10 mouse cellular contexts compared by ENCODE assay signal in the genomic region with DNA sequence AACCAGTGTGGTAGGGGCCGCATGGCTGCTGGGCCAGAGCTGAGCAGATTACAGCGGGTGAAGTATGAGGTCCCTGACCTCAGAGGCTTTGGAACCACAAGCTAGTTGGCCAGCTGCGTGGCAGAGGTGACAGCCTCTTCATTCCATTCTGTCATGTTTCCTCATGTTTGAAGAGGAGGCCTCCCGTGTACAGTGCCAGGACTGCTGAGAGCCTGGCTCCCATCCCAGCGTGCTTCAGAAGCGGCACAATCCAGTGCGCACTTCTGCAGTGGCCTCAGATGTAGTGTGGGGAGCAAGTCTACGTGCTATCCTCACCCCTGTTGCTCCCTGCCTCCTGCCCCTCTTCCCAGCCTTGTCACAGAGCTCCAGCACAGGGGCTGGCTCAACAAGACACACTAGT. TPM values are rescaled to one million over a fixed set of nuclear protein-coding genes. Genes with fewer than 3 reads are reported as not detected.
DNase-seq lines count a peak whose midpoint lies in the region; ATAC-seq and TF ChIP-seq lines count a peak whose summit lies in the region.
"Had no signal": no experiment of that assay in that cellular context is flagged by ENCODE, and none has a peak within 500 bp of the region (broad histone marks: within the 10 kb centered on the region; RNA-seq: fewer than 3 reads in every experiment).

No protein-coding gene starts in this region.

- no peak overlapping the region for H3K4me2 ChIP-seq in heart, embryonic 11.5 days
- H3K4me2 ChIP-seq in midbrain, postnatal 0 days (ENCODE audit: low read depth, low read length, poor library complexity, severe bottlenecking): no peak overlapping the region
- H3K4me2 ChIP-seq in midbrain, embryonic 14.5 days (ENCODE audit: low read length): no peak overlapping the region
- H3K4me2 ChIP-seq in heart, embryonic 14.5 days (ENCODE audit: low read length): peak overlapping the region; percentile 27
- H3K4me2 ChIP-seq: limb, embryonic 15.5 days had no signal

- no peak for ATAC-seq in heart, embryonic 11.5 days (replicated peaks; ENCODE audit: insufficient number of reproducible peaks, low FRiP score, low TSS enrichment)
- no peak for ATAC-seq in midbrain, postnatal 0 days (ENCODE audit: low FRiP score)
- no peak for ATAC-seq in midbrain, embryonic 14.5 days (ENCODE audit: low FRiP score, low TSS enrichment)
- peak; percentile 93 for ATAC-seq in heart, embryonic 14.5 days (ENCODE audit: insufficient number of reproducible peaks, insufficient read depth, low FRiP score, low read depth)
- no peak for ATAC-seq in activated CD4-positive, CD25-positive, alpha-beta regulatory T cell, adult 4 months

- peaks cover 13% of the 10 kb centered on the region for H3K4me1 ChIP-seq in heart, embryonic 11.5 days (ENCODE audit: control insufficient read depth, insufficient read depth, low read length)
- no peaks in the 10 kb centered on the region for H3K4me1 ChIP-seq in midbrain, postnatal 0 days (ENCODE audit: insufficient read depth, low read length)
- 0 out of 2 replicates have a peak, but pooled peaks cover under 1% of the 10 kb centered on the region for H3K4me1 ChIP-seq in midbrain, embryonic 14.5 days (ENCODE audit: control insufficient read depth, insufficient read depth, low read length)
- peaks cover 40 to 54% of the 10 kb centered on the region in 2 experiments for H3K4me1 ChIP-seq in heart, embryonic 14.5 days (ENCODE audit: control insufficient read depth in 2 of 2, insufficient read depth in 2 of 2, low read length in 2 of 2)

- no peaks in the 10 kb centered on the region for H3K9me3 ChIP-seq in heart, embryonic 11.5 days (replicated peaks; ENCODE audit: control insufficient read depth, low read length)
- no peaks in the 10 kb centered on the region for H3K9me3 ChIP-seq in midbrain, postnatal 0 days (ENCODE audit: low read length)
- H3K9me3 ChIP-seq in midbrain, embryonic 14.5 days (ENCODE audit: control insufficient read depth, low read length): no peaks in the 10 kb centered on the region
- H3K9me3 ChIP-seq in heart, embryonic 14.5 days (ENCODE audit: control insufficient read depth, low read length): no peaks in the 10 kb centered on the region
- H3K9me3 ChIP-seq: limb, embryonic 15.5 days had no signal

- TF ChIP-seq CTCF in midbrain, postnatal 0 days (IDR thresholded peaks at IDR 0.05): no peak

- H3K4me3 ChIP-seq in heart, embryonic 11.5 days (ENCODE audit: low read depth, low read length): no peak overlapping the region
- no peak overlapping the region for H3K4me3 ChIP-seq in midbrain, postnatal 0 days (ENCODE audit: low read depth, low read length)
- H3K4me3 ChIP-seq in midbrain, embryonic 14.5 days (replicated peaks; ENCODE audit: low read depth, low read length): no peak overlapping the region
- no peak overlapping the region for H3K4me3 ChIP-seq in heart, embryonic 14.5 days (ENCODE audit: control insufficient read depth in 1 of 2, insufficient read depth in 1 of 2, low read depth in 1 of 2, low read length in 2 of 2)
- H3K4me3 ChIP-seq: limb, embryonic 15.5 days had no signal

- DNase-seq in heart, adult 11 months: peak; percentile 97
- peak; percentile 58 for DNase-seq in midbrain, postnatal 0 days (ENCODE audit: low spot score)
- no peak for DNase-seq in midbrain, embryonic 14.5 days
- DNase-seq in lung, postnatal 14 days: peak; percentile 61
- DNase-seq in retina, postnatal 1 day: no peak

- no peaks in the 10 kb centered on the region for H3K36me3 ChIP-seq in heart, embryonic 11.5 days (ENCODE audit: control insufficient read depth, insufficient read depth, low read length)
- no peaks in the 10 kb centered on the region for H3K36me3 ChIP-seq in midbrain, postnatal 0 days (ENCODE audit: insufficient read depth, low read length)
- H3K36me3 ChIP-seq in midbrain, embryonic 14.5 days (ENCODE audit: control insufficient read depth, insufficient read depth, low read length): no peaks in the 10 kb centered on the region
- H3K36me3 ChIP-seq in heart, embryonic 14.5 days (ENCODE audit: control insufficient read depth, insufficient read depth, low read length): no peaks in the 10 kb centered on the region
- H3K36me3 ChIP-seq: limb, embryonic 15.5 days had no signal

- no peak overlapping the region for H3K27ac ChIP-seq in heart, embryonic 11.5 days (ENCODE audit: low read depth, low read length)
- no peak overlapping the region for H3K27ac ChIP-seq in midbrain, postnatal 0 days (ENCODE audit: low read depth, low read length)
- no peak overlapping the region for H3K27ac ChIP-seq in midbrain, embryonic 14.5 days (replicated peaks; ENCODE audit: low read depth, low read length)
- peak overlapping the region; percentile 86 to 87 for H3K27ac ChIP-seq in heart, embryonic 14.5 days (replicated peaks in 1 of 2; ENCODE audit: control insufficient read depth in 1 of 2, insufficient read depth in 1 of 2, low read depth in 2 of 2, low read length in 2 of 2)
- H3K27ac ChIP-seq: limb, embryonic 15.5 days had no signal

- H3K9ac ChIP-seq in heart, embryonic 11.5 days (ENCODE audit: low read depth, low read length): no peak overlapping the region
- no peak overlapping the region for H3K9ac ChIP-seq in midbrain, postnatal 0 days (replicated peaks; ENCODE audit: low read length, poor library complexity, severe bottlenecking)
- H3K9ac ChIP-seq in midbrain, embryonic 14.5 days (replicated peaks; ENCODE audit: low read length): no peak overlapping the region
- no peak overlapping the region for H3K9ac ChIP-seq in heart, embryonic 14.5 days (ENCODE audit: low read length)
- H3K9ac ChIP-seq: limb, embryonic 15.5 days had no signal

- 45% methylated on average over 8 of the region's 8 CpGs for WGBS in heart, embryonic 11.5 days (ENCODE audit: insufficient replicate concordance)
- WGBS in midbrain, postnatal 0 days: 79% methylated on average over 8 of the region's 8 CpGs
- WGBS in midbrain, embryonic 14.5 days: 77% methylated on average over 8 of the region's 8 CpGs
- WGBS in heart, embryonic 14.5 days: 19% methylated on average over 8 of the region's 8 CpGs

- 0 out of 2 replicates have a peak, but pooled peaks cover 2% of the 10 kb centered on the region for H3K27me3 ChIP-seq in heart, embryonic 11.5 days (ENCODE audit: control insufficient read depth, insufficient read depth, low read length)
- H3K27me3 ChIP-seq in midbrain, postnatal 0 days (ENCODE audit: insufficient read depth, low read length): 0 out of 2 replicates have a peak, but pooled peaks cover 3% of the 10 kb centered on the region
- H3K27me3 ChIP-seq in midbrain, embryonic 14.5 days (ENCODE audit: control insufficient read depth, insufficient read depth, low read length): no peaks in the 10 kb centered on the region
- H3K27me3 ChIP-seq in heart, embryonic 14.5 days (ENCODE audit: control insufficient read depth, insufficient read depth, low read length): no peaks in the 10 kb centered on the region
- H3K27me3 ChIP-seq: limb, embryonic 15.5 days had no signal

RNA-seq across cellular contexts. Expression of a gene that starts 34.7 kb away (rescaled TPM):
- polyA plus RNA-seq in heart, embryonic 11.5 days (2014; fragmentation: Nextera tagmentation; extraction: Ambion mirVana): 0.39 and 0.45 TPM in 2 replicates
- total RNA-seq in midbrain, postnatal 0 days (2014; rRNA removed): 2.0 and 2.2 TPM in 2 replicates
- 0.63 and 0.70 TPM in 2 replicates for polyA plus RNA-seq in midbrain, postnatal 0 days (2015; fragmentation: Nextera tagmentation; extraction: Ambion mirVana)
- polyA plus RNA-seq in midbrain, embryonic 14.5 days (2014; fragmentation: Nextera tagmentation; extraction: Ambion mirVana): 0.45 and 0.51 TPM in 2 replicates
- 0.27 and 0.49 TPM in 2 replicates for polyA plus RNA-seq in heart, embryonic 14.5 days (2014; fragmentation: Nextera tagmentation; extraction: Ambion mirVana)
- under 1 TPM in 1 of 2 experiments, not detected in 1; 0.18 TPM for polyA plus RNA-seq in activated CD4-positive, CD25-positive, alpha-beta regulatory T cell, adult 4 months (2017; shearing (Covaris generic))
- polyA plus RNA-seq: spleen, adult 2 months had no signal

Comparison
In these comparisons a context has a peak if more than half of its experiments do, and no peak if none do; other contexts are left out.
1. DNase-seq: peak in heart, adult 11 months (single experiment), midbrain, postnatal 0 days (single experiment) and lung, postnatal 14 days (single experiment); none in midbrain, embryonic 14.5 days (single experiment) and retina, postnatal 1 day (single experiment).
2. H3K27ac ChIP-seq: peak in heart, embryonic 14.5 days (2 of 2); none in heart, embryonic 11.5 days (single experiment), midbrain, postnatal 0 days (single experiment) and midbrain, embryonic 14.5 days (single experiment).